Mouse (Mus musculus) effector memory CD4-positive, alpha-beta T cell, adult 5 months (primary cell): ENCODE data around the gene Trpm3. TPM values are rescaled to one million over a fixed set of nuclear protein-coding genes. Genes with fewer than 3 reads are reported as not detected.

Experiments
- polyA plus RNA-seq: library from polyadenylated mRNA; unstranded; fragments of 100-300 nt; shearing (Covaris generic); gene quantifications from one replicate; pipeline ENCODE4 v1.2.1, GENCODE M21; 2017

Gene Trpm3
- polyA plus RNA-seq = 0.36 TPM

GRCm38 (mm10) chr19:22138590-22139421 lies at the start of gene Trpm3:
Gene Trpm3, plus strand, starts transcription at chr19:22139046.

